Mouse (Mus musculus): ENCODE data around the gene Nfkbil1.
A peak's percentile ranks its signal among the peaks of the same experiment; 100 is the strongest.

DNA sequence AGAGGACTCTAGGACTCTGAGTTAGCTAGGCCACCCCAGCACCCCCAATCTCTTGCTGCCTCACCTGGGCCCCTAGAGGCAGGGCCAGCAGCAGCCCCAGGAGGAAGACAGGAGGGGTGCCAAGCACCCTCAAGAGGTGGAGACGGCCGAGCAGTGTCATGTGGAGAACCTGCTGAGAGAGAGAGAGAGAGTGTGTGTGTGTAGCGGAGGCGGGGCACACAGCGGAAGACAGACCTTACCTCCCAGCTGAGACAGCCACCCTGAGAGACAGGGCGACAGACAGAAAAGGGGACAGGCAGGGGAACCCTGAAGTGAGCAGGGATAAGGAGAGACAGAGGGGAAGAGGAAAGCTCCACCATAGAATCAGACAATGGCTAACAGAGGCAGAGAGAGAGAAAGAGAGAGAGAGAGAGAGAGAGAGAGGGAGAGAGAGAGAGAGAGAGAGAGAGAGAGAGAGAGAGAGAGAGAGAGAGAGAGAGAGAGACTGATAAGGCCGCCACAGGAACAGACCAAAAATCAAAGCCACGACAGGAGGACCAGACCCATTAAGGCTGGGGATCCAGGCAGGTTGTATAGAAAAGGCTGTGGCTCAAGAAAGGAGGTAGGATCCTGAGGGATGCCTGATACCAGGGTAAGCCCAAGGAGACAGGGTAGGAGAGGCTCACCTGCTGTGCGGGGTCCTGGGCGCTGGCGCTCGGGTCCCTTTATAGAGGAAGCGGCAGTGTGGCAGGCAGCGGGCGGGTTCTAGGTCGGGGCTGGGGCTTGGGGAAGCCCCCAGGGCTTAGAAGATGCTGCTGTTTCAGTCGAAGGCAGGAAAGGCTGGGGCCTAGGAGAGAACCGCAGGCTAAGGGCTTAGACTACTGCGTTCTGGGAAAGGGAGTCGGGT lies 30.9 kb downstream of the Nfkbil1 start, which contains the start of gene Lta:
- TF ChIP-seq POLR2A (IDR thresholded peaks at IDR 0.05; ENCODE audit: control insufficient read depth, extremely low read depth, insufficient read depth, low read length, poor library complexity): 0 out of 2 replicates have a peak, but pooled peaks have one; percentile 40
- 0 out of 2 replicates have a peak, but pooled peaks have one; percentile 30 for TF ChIP-seq CTCF (IDR thresholded peaks at IDR 0.05; ENCODE audit: borderline replicate concordance, control insufficient read depth, extremely low read depth, insufficient read depth, low read length, poor library complexity)

All from thymus, adult 2 months (tissue).